ENCODE assay signal across 8 mouse cellular contexts in the genomic region with DNA sequence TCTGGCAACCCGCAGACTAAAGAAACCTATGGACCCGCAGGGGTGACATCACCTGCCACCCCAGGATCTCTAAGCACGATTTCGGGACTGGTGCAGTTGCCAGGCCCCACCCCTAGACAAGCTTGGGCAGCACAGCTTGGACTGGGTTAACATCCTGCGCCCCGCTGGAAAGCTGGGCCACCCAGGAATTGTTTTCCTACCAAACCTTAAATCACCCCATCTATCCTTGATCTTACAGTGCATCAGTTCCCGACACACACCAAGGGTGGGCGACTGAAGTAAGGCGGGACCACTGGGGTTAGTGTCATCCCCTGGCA. TPM values are rescaled to one million over a fixed set of nuclear protein-coding genes. Genes with fewer than 3 reads are reported as not detected.
DNase-seq lines count a peak whose midpoint lies in the region; ATAC-seq lines count a peak whose summit lies in the region.

No protein-coding gene starts in this region.

- peak overlapping the region; percentile 68 for H3K4me3 ChIP-seq in heart, embryonic 16.5 days (ENCODE audit: low read length)
- peak overlapping the region; percentile 91 for H3K4me3 ChIP-seq in hindbrain, embryonic 10.5 days
- H3K4me3 ChIP-seq in macrophage (ENCODE audit: inconsistent target), result no peak overlapping the region

- 11% methylated on average over 9 of the region's 9 CpGs for WGBS in heart, embryonic 16.5 days
- 6% methylated on average over 9 of the region's 9 CpGs for WGBS in hindbrain, embryonic 10.5 days
- 47% methylated on average over 9 of the region's 9 CpGs for WGBS in macrophage (ENCODE audit: missing documents)

- H3K9me3 ChIP-seq in heart, embryonic 16.5 days (replicated peaks; ENCODE audit: control insufficient read depth, low read length), result no peaks in the 10 kb centered on the region
- H3K9me3 ChIP-seq in hindbrain, embryonic 10.5 days, result no peaks in the 10 kb centered on the region

- no peaks in the 10 kb centered on the region for H3K36me3 ChIP-seq in heart, embryonic 16.5 days (ENCODE audit: control insufficient read depth, insufficient read depth)
- no peaks in the 10 kb centered on the region for H3K36me3 ChIP-seq in hindbrain, embryonic 10.5 days
- H3K36me3 ChIP-seq in macrophage (ENCODE audit: inconsistent target), result no peaks in the 10 kb centered on the region

- DNase-seq in heart, adult 18-20 months, result no peak
- DNase-seq in brain, adult 2 months (ENCODE audit: low read depth, low spot score), result peak; percentile 66
- no peak for DNase-seq in hindbrain, embryonic 10.5 days (ENCODE audit: low spot score)
- DNase-seq in embryo, embryonic 10.5 days (ENCODE audit: low spot score), result no peak
- no peak for DNase-seq in cerebellum, adult 11-12 months

- H3K27ac ChIP-seq in heart, embryonic 16.5 days (ENCODE audit: low read length), result no peak overlapping the region
- H3K27ac ChIP-seq in hindbrain, embryonic 10.5 days, result peak overlapping the region; percentile 94
- H3K27ac ChIP-seq in macrophage, result peak overlapping the region; percentile 75

- H3K4me1 ChIP-seq in heart, embryonic 16.5 days (ENCODE audit: control insufficient read depth, insufficient read depth, low read length), result peaks cover 6% of the 10 kb centered on the region
- peaks cover 53% of the 10 kb centered on the region for H3K4me1 ChIP-seq in hindbrain, embryonic 10.5 days (replicated peaks)

- peak overlapping the region; percentile 95 for H3K4me2 ChIP-seq in heart, embryonic 16.5 days (ENCODE audit: low read depth, low read length)

- H3K79me2 ChIP-seq in macrophage (ENCODE audit: inconsistent target), result peaks cover 99% of the 10 kb centered on the region

- peak overlapping the region; percentile 68 for H3K9ac ChIP-seq in heart, embryonic 16.5 days (ENCODE audit: low read length)

- H3K27me3 ChIP-seq in heart, embryonic 16.5 days (ENCODE audit: control insufficient read depth, insufficient read depth, low read length), result peaks cover 21% of the 10 kb centered on the region
- H3K27me3 ChIP-seq in hindbrain, embryonic 10.5 days (ENCODE audit: insufficient read depth, poor library complexity, severe bottlenecking), result peaks cover 45% of the 10 kb centered on the region

- ATAC-seq in heart, embryonic 16.5 days (replicated peaks; ENCODE audit: extremely low read depth, insufficient read depth, low FRiP score), result 0 out of 2 replicates have a peak, but pooled peaks have one; percentile 14
- no peak for ATAC-seq in monocyte, adult 5-6 weeks (replicated peaks; ENCODE audit: insufficient number of reproducible peaks, low FRiP score, low TSS enrichment, poor library complexity, severe bottlenecking)

RNA-seq across cellular contexts. Expression of gene Abr, which starts 50.5 kb away (rescaled TPM):
- 21.0 and 22.9 TPM in 2 replicates for polyA plus RNA-seq in heart, embryonic 16.5 days (2015; fragmentation: Nextera tagmentation; extraction: Ambion mirVana)
- 10 to 100 TPM; 24.8 to 29.7 TPM for total RNA-seq in heart, adult 18-20 months (2021)
- polyA plus RNA-seq in hindbrain, embryonic 10.5 days (2016; fragmentation: Nextera tagmentation; extraction: Ambion mirVana), result 29.5 and 40.5 TPM in 2 replicates
- total RNA-seq in macrophage (2018; cell fraction: chromatin; rRNA removed), result 1,000 to 10,000 TPM in 3 of 26 experiments, 100 to 1,000 TPM in 23; 385 to 3,736 (median 481) TPM
- 100 to 1,000 TPM; 135 to 283 (median 184) TPM for total RNA-seq in macrophage (2018; cell fraction: cytosol; rRNA removed)
- total RNA-seq in macrophage (2018; cell fraction: nucleus; rRNA removed), result 1,000 to 10,000 TPM in 1 of 26 experiments, 100 to 1,000 TPM in 25; 247 to 1,640 (median 305) TPM
- 100 to 138 TPM (median 115 TPM) in 3 replicates for polyA plus RNA-seq in macrophage (2018)
- total RNA-seq in monocyte, adult 5-6 weeks (2017), result 129 to 139 TPM (median 130 TPM) in 3 replicates
